Mouse (Mus musculus) mouse embryonic stem cell (cell line): ENCODE results near the gene Cdc42bpa.

Source experiments
- in situ Hi-C, 2 experiments: fragments of 300-500 bp; cut with MboI; formaldehyde crosslinking; loops; 1 replicate in 1 of 2; 3 replicates in 1 of 2; pipeline ENCODE4 v1.14.3; 2019 to 2020; ENCODE audit warnings: low sequenced_read_pairs in 2 of 2, low pct_unique_long_range_greater_than_20kb in 1 of 2, mixed read lengths in 1 of 2; ENCODE audit not compliant: unreplicated experiment in 1 of 2

Cdc42bpa gene

GRCm38 (mm10) chr1:180175635-180176034, 215.4 kb downstream of the Cdc42bpa start:
- in situ Hi-C loops, result no loop called here

- in situ Hi-C loops, result no loop called here
Observed at GRCm38 (mm10) chr1:180176784-180177183, 216.5 kb downstream of the Cdc42bpa start.

DNA sequence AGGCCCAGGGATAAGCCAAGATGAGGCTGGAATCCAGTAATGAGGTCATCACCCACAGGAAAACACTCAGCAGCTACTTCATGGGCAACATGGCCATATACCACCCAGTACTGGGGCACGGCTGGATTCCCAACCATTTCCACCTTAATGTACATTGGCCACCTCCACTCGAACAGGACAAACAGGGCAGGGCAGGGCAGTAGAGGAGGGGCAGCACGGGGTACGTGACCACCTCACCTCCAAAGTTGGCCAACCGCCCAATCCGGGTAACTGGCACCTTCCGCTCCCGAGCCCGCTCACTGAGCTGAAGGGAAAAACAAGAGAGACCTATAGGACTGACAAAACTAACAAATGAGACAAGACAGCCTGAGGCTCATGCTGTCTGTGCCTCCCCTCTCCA, 218.1 kb downstream of the Cdc42bpa start:
- in situ Hi-C loops, result no loop called here

- in situ Hi-C loops, result no loop called here
Observed at GRCm38 (mm10) chr1:180179100-180179499, 218.8 kb downstream of the Cdc42bpa start.

DNA sequence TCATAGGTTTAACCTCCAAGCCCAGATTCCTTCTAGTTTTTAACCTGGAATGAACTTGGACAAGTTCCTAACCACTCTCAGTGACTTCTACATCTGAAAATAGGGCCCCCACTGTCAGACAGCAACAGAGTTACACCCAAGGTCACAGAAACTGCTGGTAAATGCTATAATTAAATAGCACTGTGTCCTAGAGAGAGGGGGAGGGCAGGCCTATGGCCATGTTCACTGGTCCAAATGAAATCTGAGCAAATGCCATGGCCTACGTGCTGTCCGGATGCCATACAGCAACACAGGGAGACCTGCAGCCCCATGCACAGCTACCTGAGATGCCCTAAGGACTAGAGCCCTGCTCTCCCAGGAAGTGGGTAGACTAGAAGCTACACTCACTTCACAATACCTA, 219.6 kb downstream of the Cdc42bpa start:
- in situ Hi-C loops, result no loop called here

DNA sequence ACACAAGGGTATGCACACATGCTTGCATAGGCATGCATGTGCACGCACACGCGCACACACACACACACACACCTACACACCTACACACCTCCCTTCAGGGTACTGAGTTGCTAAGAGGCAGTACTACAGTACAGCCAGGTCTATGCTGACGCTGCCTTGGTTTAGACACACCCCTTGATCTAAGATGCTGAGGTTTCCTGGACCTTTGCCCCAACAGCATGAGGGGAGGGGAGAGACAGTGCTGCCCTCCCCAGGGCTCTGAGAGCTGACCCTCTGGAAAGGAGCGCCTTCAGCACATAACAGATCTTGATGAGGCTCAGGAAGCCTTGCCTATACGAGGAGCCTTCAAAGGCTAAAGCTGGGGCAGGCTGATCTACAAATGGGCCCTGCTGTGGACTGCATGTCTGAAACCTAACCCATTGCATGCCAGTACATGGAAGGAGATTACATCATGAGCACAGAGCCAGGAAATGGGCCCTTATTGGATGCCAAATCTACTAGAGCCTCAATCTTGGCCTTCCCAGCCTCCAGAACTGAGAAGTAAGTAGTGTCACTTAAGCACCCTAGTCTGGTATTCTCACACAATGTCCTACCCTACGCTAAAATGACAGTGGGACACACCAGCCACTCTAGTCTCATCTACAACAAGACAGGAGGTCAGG, 221.2 kb downstream of the Cdc42bpa start:
- in situ Hi-C loops, result no loop called here

GRCm38 (mm10) chr1:180181966-180182319, 221.7 kb downstream of the Cdc42bpa start:
- in situ Hi-C loops, result no loop called here

GRCm38 (mm10) chr1:180182731-180183130, 222.5 kb downstream of the Cdc42bpa start:
- in situ Hi-C loops, result no loop called here

DNA sequence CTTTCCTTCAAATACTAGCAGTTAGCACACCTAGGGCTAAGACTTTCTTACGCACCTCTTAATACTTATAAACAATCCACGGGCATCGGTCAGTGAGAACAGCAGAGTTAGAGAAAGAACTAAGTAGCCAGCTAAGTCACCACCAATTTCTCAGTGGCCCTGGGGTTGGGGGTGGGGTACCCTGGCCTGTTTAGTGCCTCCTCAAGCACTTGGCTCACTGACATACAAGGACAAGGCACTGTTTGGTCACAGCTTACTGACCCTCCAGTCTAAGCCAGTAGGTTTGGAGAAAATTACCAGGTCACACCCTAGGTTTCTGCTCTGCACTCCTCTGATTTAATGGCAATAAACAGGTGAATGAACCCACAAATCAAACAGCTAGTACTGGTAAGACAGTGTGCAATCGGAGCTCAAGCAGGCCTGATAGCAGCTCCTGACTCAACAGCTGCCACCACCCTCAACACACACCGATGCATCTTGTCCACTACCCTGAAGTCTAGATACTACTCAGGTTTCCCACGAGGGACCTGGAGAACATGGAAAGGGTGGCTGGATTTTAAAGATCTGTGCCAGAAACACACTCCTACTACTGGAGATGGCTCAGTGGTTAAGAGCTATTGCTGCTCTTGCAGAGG, 223.4 kb downstream of the Cdc42bpa start:
- in situ Hi-C loops, result no loop called here

DNA sequence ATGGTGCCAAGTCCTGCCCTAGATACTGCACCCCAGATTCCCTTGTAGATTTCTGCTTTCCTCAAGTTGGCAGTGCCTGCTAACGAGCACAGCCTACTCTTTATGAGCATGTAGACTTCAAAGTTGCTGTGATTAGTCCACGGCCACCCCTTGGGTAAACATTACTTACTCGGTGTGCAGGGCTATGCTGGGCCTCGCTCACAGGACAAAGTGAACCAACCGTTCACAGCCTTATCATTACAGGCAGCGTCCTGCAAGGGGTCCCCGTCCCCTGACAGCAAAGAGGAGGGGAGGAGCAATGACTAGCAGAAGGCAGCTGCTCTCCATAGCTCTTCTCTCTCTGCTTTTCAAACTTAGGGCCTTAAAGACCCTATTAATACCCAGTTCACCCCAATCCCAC, 224.5 kb downstream of the Cdc42bpa start:
- in situ Hi-C loops, result no loop called here

DNA sequence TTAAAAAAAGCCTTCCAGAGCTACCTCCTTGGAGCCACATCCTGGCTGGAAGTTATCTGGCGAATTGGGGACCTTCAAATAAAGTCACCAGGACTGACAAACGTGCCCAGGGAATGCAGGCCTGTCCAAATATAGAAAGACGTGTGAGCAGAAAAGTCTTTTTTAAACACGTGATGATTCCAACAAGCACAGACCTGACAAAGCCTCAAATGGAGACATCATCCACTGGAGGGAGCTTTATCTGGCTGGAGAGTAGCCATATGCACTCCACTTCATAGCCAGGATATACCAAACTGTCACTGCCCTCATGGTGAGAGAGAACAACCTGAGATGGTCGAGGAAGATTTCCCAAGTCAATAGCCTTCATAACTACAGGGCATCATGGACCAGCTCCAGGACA, 225.6 kb downstream of the Cdc42bpa start:
- in situ Hi-C loops, result no loop called here

- in situ Hi-C loops, result no loop called here
Observed at GRCm38 (mm10) chr1:180186371-180186770, 226.1 kb downstream of the Cdc42bpa start.

DNA sequence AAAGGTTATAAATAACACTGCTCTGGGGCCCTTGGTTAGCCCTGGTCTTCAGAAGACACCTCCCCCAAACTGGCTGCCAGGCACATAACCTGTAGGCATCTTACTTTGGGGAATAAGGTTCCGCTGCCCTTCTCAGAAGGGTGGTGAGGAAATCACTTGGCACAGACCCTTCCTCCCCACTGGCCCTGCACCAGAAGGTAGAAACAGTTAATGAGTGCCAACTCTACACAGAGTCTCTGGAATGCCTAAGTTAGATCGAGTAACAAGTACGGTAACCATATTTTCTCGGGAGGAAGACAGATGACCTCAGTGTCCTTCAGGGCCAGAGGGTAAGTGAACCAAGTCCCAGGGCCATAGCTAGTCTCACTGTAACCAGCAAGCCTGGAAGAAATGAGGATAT, 228.7 kb downstream of the Cdc42bpa start:
- in situ Hi-C loops, result no loop called here

GRCm38 (mm10) chr1:180191112-180191511, 230.8 kb downstream of the Cdc42bpa start:
- in situ Hi-C loops, result no loop called here

- in situ Hi-C loops, result no loop called here
Observed at GRCm38 (mm10) chr1:180191651-180192220, 231.5 kb downstream of the Cdc42bpa start.

- in situ Hi-C loops, result no loop called here
Observed at GRCm38 (mm10) chr1:180192866-180193265, 232.6 kb downstream of the Cdc42bpa start.

GRCm38 (mm10) chr1:180193391-180193935, 233.2 kb downstream of the Cdc42bpa start:
- in situ Hi-C loops, result no loop called here

DNA sequence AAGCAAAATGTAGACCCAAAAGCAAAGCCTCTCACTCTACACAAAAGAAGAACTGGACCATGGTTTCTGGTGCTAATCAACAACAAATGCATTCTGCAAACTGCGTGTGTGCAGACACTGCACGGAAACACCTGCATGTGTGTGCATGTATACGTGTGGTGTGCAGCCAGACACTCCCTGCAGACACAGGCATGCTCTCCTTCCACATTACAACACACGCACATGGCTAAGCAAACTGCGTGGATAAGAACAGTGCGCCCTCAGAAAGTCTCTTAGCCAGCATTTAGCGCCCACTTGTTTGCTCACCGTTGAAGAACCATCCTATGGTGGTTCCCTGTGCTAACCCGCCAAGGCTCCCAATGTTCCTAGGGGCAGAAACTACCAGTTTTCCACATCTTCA, 233.8 kb downstream of the Cdc42bpa start:
- in situ Hi-C loops, result no loop called here

- in situ Hi-C loops, result no loop called here
Observed at GRCm38 (mm10) chr1:180194781-180195471, 234.7 kb downstream of the Cdc42bpa start.
